In the genomic region with DNA sequence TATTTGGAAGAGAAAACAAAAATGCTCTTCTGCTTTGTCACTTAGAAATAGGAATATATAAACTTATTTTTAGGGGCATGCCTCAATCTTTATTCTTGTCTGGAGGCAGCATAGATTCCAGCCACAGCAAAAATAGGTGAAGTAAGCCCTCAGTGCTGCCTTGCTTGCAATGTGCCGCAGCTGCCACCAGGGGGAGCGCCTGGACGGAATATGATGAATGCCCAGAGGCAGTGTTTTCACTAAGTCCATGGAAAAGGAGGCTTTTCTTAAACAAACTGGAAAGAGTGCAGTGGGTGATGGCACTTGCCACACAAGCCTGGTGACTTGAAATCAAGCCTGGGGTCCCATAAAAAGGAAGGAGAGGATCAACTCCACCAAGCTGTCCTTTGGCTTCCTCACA, we compare ENCODE assay signal across 9 mouse cellular contexts. TPM values are rescaled to one million over a fixed set of nuclear protein-coding genes. Genes with fewer than 3 reads are reported as not detected.
DNase-seq lines count a peak whose midpoint lies in the region; ATAC-seq lines count a peak whose summit lies in the region.
"Had no signal": no experiment of that assay in that cellular context is flagged by ENCODE, and none has a peak within 500 bp of the region (broad histone marks: within the 10 kb centered on the region; RNA-seq: fewer than 3 reads in every experiment).

No protein-coding gene starts in this region.

- DNase-seq in midbrain, embryonic 11.5 days (ENCODE audit: low spot score, missing footprints), result peak; percentile 99
- peak; percentile 79 for DNase-seq in c-Kit-positive CD71-negative TER-119-negative erythroid progenitor cells, embryonic 14.5 days (ENCODE audit: low read depth)
- peak; percentile 57 to 84 for DNase-seq in frontal cortex, postnatal 10 days (ENCODE audit: low spot score in 2 of 2)
- peak; percentile 76 for DNase-seq in liver, embryonic 13.5 days
- DNase-seq in retina, postnatal 7 days (ENCODE audit: low read depth, low spot score), result peak; percentile 67
- peak; percentile 81 for DNase-seq in urinary bladder, adult 2 months (ENCODE audit: low spot score)

- H3K27ac ChIP-seq in midbrain, embryonic 11.5 days (ENCODE audit: low read depth, low read length), result no peak overlapping the region
- H3K27ac ChIP-seq in midbrain, embryonic 15.5 days, result no peak overlapping the region
- H3K27ac ChIP-seq in kidney, embryonic 14.5 days (ENCODE audit: low read depth, low read length), result no peak overlapping the region
- no peak overlapping the region for H3K27ac ChIP-seq in liver, embryonic 13.5 days
- H3K27ac ChIP-seq: heart, embryonic 15.5 days had no signal

- no peaks in the 10 kb centered on the region for H3K27me3 ChIP-seq in midbrain, embryonic 11.5 days (ENCODE audit: control insufficient read depth, insufficient read depth, low read length)
- no peaks in the 10 kb centered on the region for H3K27me3 ChIP-seq in midbrain, embryonic 15.5 days (replicated peaks)
- H3K27me3 ChIP-seq in kidney, embryonic 14.5 days (ENCODE audit: control insufficient read depth, insufficient read depth, low read length), result no peaks in the 10 kb centered on the region
- H3K27me3 ChIP-seq in liver, embryonic 13.5 days, result no peaks in the 10 kb centered on the region
- H3K27me3 ChIP-seq: heart, embryonic 15.5 days had no signal

- ATAC-seq in midbrain, embryonic 11.5 days (ENCODE audit: low FRiP score), result no peak
- no peak for ATAC-seq in midbrain, embryonic 15.5 days (replicated peaks)
- peak; percentile 28; the same call in 1 of the 2 replicates for ATAC-seq in kidney, embryonic 14.5 days (ENCODE audit: low FRiP score, low TSS enrichment)
- ATAC-seq in liver, embryonic 13.5 days (ENCODE audit: low read depth), result no peak

- no peaks in the 10 kb centered on the region for H3K4me1 ChIP-seq in midbrain, embryonic 11.5 days (ENCODE audit: control insufficient read depth, insufficient read depth, low read length)
- H3K4me1 ChIP-seq in midbrain, embryonic 15.5 days, result no peaks in the 10 kb centered on the region
- H3K4me1 ChIP-seq in kidney, embryonic 14.5 days (ENCODE audit: control insufficient read depth, insufficient read depth, low read length), result no peaks in the 10 kb centered on the region
- H3K4me1 ChIP-seq in liver, embryonic 13.5 days (replicated peaks), result 0 out of 2 replicates have a peak, but pooled peaks cover under 1% of the 10 kb centered on the region
- H3K4me1 ChIP-seq: heart, embryonic 15.5 days had no signal

- no peak overlapping the region for H3K9ac ChIP-seq in midbrain, embryonic 11.5 days (ENCODE audit: low read length)
- H3K9ac ChIP-seq in midbrain, embryonic 15.5 days, result no peak overlapping the region
- H3K9ac ChIP-seq in kidney, embryonic 14.5 days (ENCODE audit: low read depth, low read length), result no peak overlapping the region
- no peak overlapping the region for H3K9ac ChIP-seq in liver, embryonic 13.5 days
- H3K9ac ChIP-seq: heart, embryonic 15.5 days had no signal

- no peaks in the 10 kb centered on the region for H3K36me3 ChIP-seq in midbrain, embryonic 11.5 days (ENCODE audit: control insufficient read depth, insufficient read depth, low read length)
- no peaks in the 10 kb centered on the region; the same call in 1 of the 2 replicates for H3K36me3 ChIP-seq in midbrain, embryonic 15.5 days (replicated peaks)
- H3K36me3 ChIP-seq in kidney, embryonic 14.5 days (ENCODE audit: control insufficient read depth, insufficient read depth, low read length), result peaks cover 6% of the 10 kb centered on the region; the same call in 1 of the 2 replicates
- 0 out of 2 replicates have a peak, but pooled peaks cover under 1% of the 10 kb centered on the region for H3K36me3 ChIP-seq in liver, embryonic 13.5 days

- H3K4me2 ChIP-seq in midbrain, embryonic 11.5 days, result no peak overlapping the region
- no peak overlapping the region for H3K4me2 ChIP-seq in midbrain, embryonic 15.5 days
- H3K4me2 ChIP-seq in kidney, embryonic 14.5 days (replicated peaks; ENCODE audit: low read depth, low read length), result no peak overlapping the region
- no peak overlapping the region for H3K4me2 ChIP-seq in liver, embryonic 13.5 days
- H3K4me2 ChIP-seq: heart, embryonic 15.5 days had no signal

- WGBS in midbrain, embryonic 11.5 days, result 0% methylated on average over 3 of the region's 3 CpGs
- WGBS in midbrain, embryonic 15.5 days, result 0% methylated on average over 3 of the region's 3 CpGs
- 0% methylated on average over 3 of the region's 3 CpGs for WGBS in kidney, embryonic 14.5 days
- under 1% methylated on average over 3 of the region's 3 CpGs for WGBS in liver, embryonic 13.5 days (ENCODE audit: insufficient replicate concordance)

- no peak overlapping the region for H3K4me3 ChIP-seq in midbrain, embryonic 11.5 days (ENCODE audit: low read depth, low read length)
- H3K4me3 ChIP-seq in midbrain, embryonic 15.5 days, result no peak overlapping the region
- no peak overlapping the region for H3K4me3 ChIP-seq in kidney, embryonic 14.5 days (ENCODE audit: low read length)
- H3K4me3 ChIP-seq in liver, embryonic 13.5 days (replicated peaks), result no peak overlapping the region
- H3K4me3 ChIP-seq: heart, embryonic 15.5 days had no signal

- no peaks in the 10 kb centered on the region for H3K9me3 ChIP-seq in midbrain, embryonic 11.5 days (ENCODE audit: control insufficient read depth, low read length)
- H3K9me3 ChIP-seq in midbrain, embryonic 15.5 days, result no peaks in the 10 kb centered on the region
- no peaks in the 10 kb centered on the region for H3K9me3 ChIP-seq in kidney, embryonic 14.5 days (ENCODE audit: control insufficient read depth, low read length)
- H3K9me3 ChIP-seq in liver, embryonic 13.5 days (replicated peaks), result no peaks in the 10 kb centered on the region
- H3K9me3 ChIP-seq: heart, embryonic 15.5 days had no signal

RNA-seq across cellular contexts. Expression of gene Tmem222, which starts 32.4 kb away (rescaled TPM):
- polyA plus RNA-seq in midbrain, embryonic 11.5 days (2014; fragmentation: Nextera tagmentation; extraction: Ambion mirVana), result 71.2 and 82.0 TPM in 2 replicates
- polyA plus RNA-seq in midbrain, embryonic 15.5 days (2015; fragmentation: Nextera tagmentation; extraction: Ambion mirVana), result 118 and 120 TPM in 2 replicates
- 74.9 and 87.9 TPM in 2 replicates for polyA plus RNA-seq in kidney, embryonic 14.5 days (2014; fragmentation: Nextera tagmentation; extraction: Ambion mirVana)
- 38.9 and 41.0 TPM in 2 replicates for polyA plus RNA-seq in liver, embryonic 13.5 days (2015; fragmentation: Nextera tagmentation; extraction: Ambion mirVana)
- 81.0 and 92.6 TPM in 2 replicates for polyA plus RNA-seq in urinary bladder, adult 2 months (2012; rRNA removed)

RNA-seq across cellular contexts. Expression of gene Wdtc1, which starts 43.3 kb away (rescaled TPM):
- 21.0 and 22.2 TPM in 2 replicates for polyA plus RNA-seq in midbrain, embryonic 11.5 days (2014; fragmentation: Nextera tagmentation; extraction: Ambion mirVana)
- polyA plus RNA-seq in midbrain, embryonic 15.5 days (2015; fragmentation: Nextera tagmentation; extraction: Ambion mirVana), result 23.2 and 26.3 TPM in 2 replicates
- 10.0 and 16.0 TPM in 2 replicates for polyA plus RNA-seq in kidney, embryonic 14.5 days (2014; fragmentation: Nextera tagmentation; extraction: Ambion mirVana)
- polyA plus RNA-seq in liver, embryonic 13.5 days (2015; fragmentation: Nextera tagmentation; extraction: Ambion mirVana), result 5.5 and 7.1 TPM in 2 replicates
- polyA plus RNA-seq in urinary bladder, adult 2 months (2012; rRNA removed), result 24.7 and 35.5 TPM in 2 replicates

RNA-seq across cellular contexts. Expression of gene Sytl1, which starts 47.0 kb away (rescaled TPM):
- 0.37 and 0.83 TPM in 2 replicates for polyA plus RNA-seq in midbrain, embryonic 11.5 days (2014; fragmentation: Nextera tagmentation; extraction: Ambion mirVana)
- polyA plus RNA-seq in midbrain, embryonic 15.5 days (2015; fragmentation: Nextera tagmentation; extraction: Ambion mirVana), result 0.56 and 0.65 TPM in 2 replicates
- polyA plus RNA-seq in kidney, embryonic 14.5 days (2014; fragmentation: Nextera tagmentation; extraction: Ambion mirVana), result 0.70 and 1.1 TPM in 2 replicates
- polyA plus RNA-seq in liver, embryonic 13.5 days (2015; fragmentation: Nextera tagmentation; extraction: Ambion mirVana), result 0.42 and 0.55 TPM in 2 replicates
- polyA plus RNA-seq in urinary bladder, adult 2 months (2012; rRNA removed), result 67.1 and 79.6 TPM in 2 replicates

RNA-seq across cellular contexts. Expression of gene Slc9a1, which starts 59.6 kb away (rescaled TPM):
- 4.6 and 5.6 TPM in 2 replicates for polyA plus RNA-seq in midbrain, embryonic 11.5 days (2014; fragmentation: Nextera tagmentation; extraction: Ambion mirVana)
- polyA plus RNA-seq in midbrain, embryonic 15.5 days (2015; fragmentation: Nextera tagmentation; extraction: Ambion mirVana), result 9.9 and 11.1 TPM in 2 replicates
- 5.6 and 7.6 TPM in 2 replicates for polyA plus RNA-seq in kidney, embryonic 14.5 days (2014; fragmentation: Nextera tagmentation; extraction: Ambion mirVana)
- polyA plus RNA-seq in liver, embryonic 13.5 days (2015; fragmentation: Nextera tagmentation; extraction: Ambion mirVana), result 2.7 and 3.1 TPM in 2 replicates
- 30.7 and 43.4 TPM in 2 replicates for polyA plus RNA-seq in urinary bladder, adult 2 months (2012; rRNA removed)

Comparison
In these comparisons a context has a peak if more than half of its experiments do, and no peak if none do; other contexts are left out.
1. RNA of gene Sytl1, which starts 47.0 kb away (polyA plus RNA-seq): 67.1 to 79.6 TPM in urinary bladder, adult 2 months; 0.70 to 1.1 TPM in kidney, embryonic 14.5 days, 0.56 to 0.65 TPM in midbrain, embryonic 15.5 days, 0.42 to 0.55 TPM in liver, embryonic 13.5 days and 0.37 to 0.83 TPM in midbrain, embryonic 11.5 days; every median in the first group is over 10 times any median in the second.
2. Peak in every context shown above with its lines, with median percentiles within 50 percentile points of each other: DNase-seq.